Mouse (Mus musculus) hindbrain, embryonic 12.5 days (tissue): ENCODE results near the gene Sorcs2. TPM values are rescaled to one million over a fixed set of nuclear protein-coding genes. Genes with fewer than 3 reads are reported as not detected.
A peak's percentile ranks its signal among the peaks of the same experiment; 100 is the strongest.

Experiments used
- ATAC-seq: fragments of 200-750 bp; cut with Nextera tagmentation; 2 replicates; pipeline ENCODE4 v1.8.0; 2017; ENCODE audit warnings: moderate TSS enrichment; ENCODE audit not compliant: low FRiP score
- H3K27ac ChIP-seq: fragments of 300-500 bp; sonication (generic); 2 replicates; pipeline ENCODE4 v1.5.1; 2016; ENCODE audit warnings: mild to moderate bottlenecking
- H3K27me3 ChIP-seq: fragments of 300-500 bp; sonication (generic); 2 replicates; pipeline ENCODE4 v1.6.1; 2016; ENCODE audit warnings: mild to moderate bottlenecking
- H3K36me3 ChIP-seq: fragments of 300-500 bp; sonication (generic); 2 replicates; pipeline ENCODE4 v1.6.1; 2016; ENCODE audit warnings: mild to moderate bottlenecking
- H3K4me1 ChIP-seq: fragments of 300-500 bp; sonication (generic); 2 replicates; pipeline ENCODE4 v1.6.1; 2016
- H3K4me2 ChIP-seq: fragments of 300-500 bp; sonication (generic); replicated peaks from 2 replicates; pipeline ENCODE4 v1.6.1; 2016; ENCODE audit warnings: mild to moderate bottlenecking
- H3K4me3 ChIP-seq: fragments of 300-500 bp; sonication (generic); 2 replicates; pipeline ENCODE4 v1.5.1; 2016; ENCODE audit warnings: mild to moderate bottlenecking
- H3K9ac ChIP-seq: fragments of 300-500 bp; sonication (generic); 2 replicates; pipeline ENCODE4 v1.6.1; 2016; ENCODE audit warnings: mild to moderate bottlenecking, moderate library complexity
- H3K9me3 ChIP-seq: fragments of 300-500 bp; sonication (generic); replicated peaks from 2 replicates; pipeline ENCODE4 v1.6.1; 2016; ENCODE audit warnings: mild to moderate bottlenecking
- WGBS: fragments of 180-500 bp; shearing (Covaris S2); methylation state at CpG from one replicate; pipeline ENCODE4 v1.1.7; 2016; 5-methylcytosine and 5-hydroxymethylcytosine counted together
- polyA plus RNA-seq: library from polyadenylated mRNA; unstranded; fragments of >200 nt; fragmentation: Nextera tagmentation; extraction: Ambion mirVana; gene quantifications from 2 replicates; pipeline ENCODE4 v1.2.1, GENCODE M21; 2016

Gene Sorcs2
- polyA plus RNA-seq, 1 experiment from 2014 or later, result 17.5 TPM

GRCm38 (mm10) chr5:36385062-36385461, 12.9 kb downstream of the Sorcs2 start:
- H3K9me3 ChIP-seq, result no peaks in the 10 kb centered on the region
- no peak overlapping the region for H3K27ac ChIP-seq
- ATAC-seq, result no peak
- no peak overlapping the region for H3K4me2 ChIP-seq
- no peak overlapping the region for H3K4me3 ChIP-seq
- WGBS, result 26% methylated on average over 5 of the region's 5 CpGs
- no peaks in the 10 kb centered on the region for H3K27me3 ChIP-seq
- H3K4me1 ChIP-seq, result peaks cover 17% of the 10 kb centered on the region
- H3K36me3 ChIP-seq, result no peaks in the 10 kb centered on the region
- H3K9ac ChIP-seq, result no peak overlapping the region

- Histone ChIP-seq H3K27me3 (no peaks in the 10 kb centered on the region), H3K4me3 (no peak overlapping the region), H3K9me3 (no peaks in the 10 kb centered on the region), H3K9ac (no peak overlapping the region), H3K4me2 (no peak overlapping the region), H3K36me3 (no peaks in the 10 kb centered on the region), H3K4me1 (peaks cover 17% of the 10 kb centered on the region; the same call in 1 of the 2 replicates), H3K27ac (no peak overlapping the region)
- WGBS, result 87% methylated on average over 4 of the region's 4 CpGs
- ATAC-seq, result no peak
These were observed 14.5 kb downstream of the Sorcs2 start for GRCm38 (mm10) chr5:36383431-36383830.

GRCm38 (mm10) chr5:36382721-36383120, 15.2 kb downstream of the Sorcs2 start:
- no peak overlapping the region for H3K27ac ChIP-seq
- H3K36me3 ChIP-seq, result no peaks in the 10 kb centered on the region
- no peak overlapping the region for H3K4me3 ChIP-seq
- H3K4me1 ChIP-seq, result peaks cover 18% of the 10 kb centered on the region; the same call in 1 of the 2 replicates
- no peak overlapping the region for H3K9ac ChIP-seq
- H3K9me3 ChIP-seq, result no peaks in the 10 kb centered on the region
- no peak for ATAC-seq
- no peak overlapping the region for H3K4me2 ChIP-seq
- WGBS, result 84% methylated on average over 4 of the region's 4 CpGs
- no peaks in the 10 kb centered on the region for H3K27me3 ChIP-seq

- Histone ChIP-seq H3K9ac (no peak overlapping the region), H3K4me1 (peaks cover 20% of the 10 kb centered on the region; the same call in 1 of the 2 replicates), H3K4me2 (no peak overlapping the region), H3K27me3 (no peaks in the 10 kb centered on the region), H3K9me3 (no peaks in the 10 kb centered on the region), H3K4me3 (no peak overlapping the region), H3K27ac (no peak overlapping the region), H3K36me3 (no peaks in the 10 kb centered on the region)
- no peak for ATAC-seq
- WGBS, result 75% methylated on average over 8 of the region's 8 CpGs
These were observed 15.7 kb downstream of the Sorcs2 start for GRCm38 (mm10) chr5:36382134-36382693.

- H3K4me3 ChIP-seq, result no peak overlapping the region
- no peak overlapping the region for H3K4me2 ChIP-seq
- no peak overlapping the region for H3K9ac ChIP-seq
- H3K4me1 ChIP-seq, result peaks cover 22% of the 10 kb centered on the region
- 88% methylated on average over 6 of the region's 6 CpGs for WGBS
- no peak overlapping the region for H3K27ac ChIP-seq
- no peaks in the 10 kb centered on the region for H3K36me3 ChIP-seq
- H3K27me3 ChIP-seq, result no peaks in the 10 kb centered on the region
- ATAC-seq, result no peak
- H3K9me3 ChIP-seq, result no peaks in the 10 kb centered on the region
These were observed 17.9 kb downstream of the Sorcs2 start for GRCm38 (mm10) chr5:36379938-36380511.

GRCm38 (mm10) chr5:36378370-36378738, 19.6 kb downstream of the Sorcs2 start:
- H3K4me2 ChIP-seq, result no peak overlapping the region
- no peak overlapping the region for H3K9ac ChIP-seq
- H3K36me3 ChIP-seq, result no peaks in the 10 kb centered on the region
- no peak overlapping the region for H3K27ac ChIP-seq
- no peaks in the 10 kb centered on the region for H3K27me3 ChIP-seq
- 80% methylated on average over 2 of the region's 2 CpGs for WGBS
- no peak for ATAC-seq
- H3K4me1 ChIP-seq, result peaks cover 33% of the 10 kb centered on the region
- no peak overlapping the region for H3K4me3 ChIP-seq
- H3K9me3 ChIP-seq, result no peaks in the 10 kb centered on the region

GRCm38 (mm10) chr5:36377456-36378369, 20.2 kb downstream of the Sorcs2 start:
- Histone ChIP-seq H3K4me1 (peaks cover 39% of the 10 kb centered on the region), H3K27ac (no peak overlapping the region; the same call in 1 of the 2 replicates), H3K4me2 (no peak overlapping the region), H3K9me3 (no peaks in the 10 kb centered on the region), H3K4me3 (no peak overlapping the region), H3K27me3 (no peaks in the 10 kb centered on the region), H3K9ac (no peak overlapping the region), H3K36me3 (no peaks in the 10 kb centered on the region)
- no peak for ATAC-seq
- WGBS, result 86% methylated on average over 8 of the region's 8 CpGs

GRCm38 (mm10) chr5:36375886-36376285, 22.1 kb downstream of the Sorcs2 start:
- peaks cover 44% of the 10 kb centered on the region for H3K4me1 ChIP-seq
- H3K4me3 ChIP-seq, result no peak overlapping the region
- no peaks in the 10 kb centered on the region for H3K36me3 ChIP-seq
- ATAC-seq, result 0 out of 2 replicates have a peak, but pooled peaks have one; percentile 31
- no peak overlapping the region for H3K27ac ChIP-seq
- no peak overlapping the region for H3K4me2 ChIP-seq
- peaks cover 4% of the 10 kb centered on the region; the same call in 1 of the 2 replicates for H3K27me3 ChIP-seq
- 56% methylated on average over 8 of the region's 8 CpGs for WGBS
- no peaks in the 10 kb centered on the region for H3K9me3 ChIP-seq
- H3K9ac ChIP-seq, result no peak overlapping the region

- peaks cover 9% of the 10 kb centered on the region for H3K27me3 ChIP-seq
- no peaks in the 10 kb centered on the region for H3K9me3 ChIP-seq
- ATAC-seq, result no peak
- H3K4me2 ChIP-seq, result no peak overlapping the region
- 47% methylated on average over 19 of the region's 19 CpGs for WGBS
- H3K4me1 ChIP-seq, result peaks cover 48% of the 10 kb centered on the region
- no peak overlapping the region for H3K27ac ChIP-seq
- H3K36me3 ChIP-seq, result no peaks in the 10 kb centered on the region
- H3K4me3 ChIP-seq, result no peak overlapping the region
- H3K9ac ChIP-seq, result no peak overlapping the region
These were observed 23.5 kb downstream of the Sorcs2 start for GRCm38 (mm10) chr5:36374221-36375050.

- ATAC-seq, result 0 out of 2 replicates have a peak, but pooled peaks have one; percentile 13
- WGBS, result 37% methylated on average over 11 of the region's 11 CpGs
- Histone ChIP-seq H3K4me1 (peaks cover 59% of the 10 kb centered on the region), H3K27me3 (peaks cover 9% of the 10 kb centered on the region), H3K36me3 (no peaks in the 10 kb centered on the region), H3K9me3 (no peaks in the 10 kb centered on the region), H3K4me2 (no peak overlapping the region), H3K4me3 (no peak overlapping the region), H3K27ac (no peak overlapping the region; the same call in 1 of the 2 replicates), H3K9ac (no peak overlapping the region)
These were observed 24.6 kb downstream of the Sorcs2 start for GRCm38 (mm10) chr5:36373246-36373891.

- 82% methylated on average over 5 of the region's 5 CpGs for WGBS
- no peak overlapping the region for H3K4me2 ChIP-seq
- peaks cover 9% of the 10 kb centered on the region for H3K27me3 ChIP-seq
- no peaks in the 10 kb centered on the region for H3K36me3 ChIP-seq
- H3K27ac ChIP-seq, result no peak overlapping the region
- H3K9ac ChIP-seq, result no peak overlapping the region
- peaks cover 54% of the 10 kb centered on the region for H3K4me1 ChIP-seq
- H3K9me3 ChIP-seq, result no peaks in the 10 kb centered on the region
- ATAC-seq, result no peak
- no peak overlapping the region for H3K4me3 ChIP-seq
These were observed 26.2 kb downstream of the Sorcs2 start for GRCm38 (mm10) chr5:36371731-36372130.
